ENCODE assay signal across 8 mouse cellular contexts in genomic region chr11:104549438-104550405, GRCm38 (mm10). TPM values are rescaled to one million over a fixed set of nuclear protein-coding genes. Genes with fewer than 3 reads are reported as not detected.
A peak's percentile ranks its signal among the peaks of the same experiment; 100 is the strongest.
DNase-seq lines count a peak whose midpoint lies in the region; ATAC-seq lines count a peak whose summit lies in the region.

No protein-coding gene starts in this region.

- H3K27me3 ChIP-seq in heart, embryonic 13.5 days (replicated peaks) = no peaks in the 10 kb centered on the region

- peaks cover 49% of the 10 kb centered on the region for H3K4me1 ChIP-seq in heart, embryonic 13.5 days

- peak overlapping the region; percentile 96 for H3K27ac ChIP-seq in heart, embryonic 13.5 days (replicated peaks)

- H3K36me3 ChIP-seq in heart, embryonic 13.5 days = peaks cover 13% of the 10 kb centered on the region; the same call in 1 of the 2 replicates

- under 1% methylated on average over 53 of the region's 53 CpGs for WGBS in heart, embryonic 13.5 days

- H3K9me3 ChIP-seq in heart, embryonic 13.5 days = no peaks in the 10 kb centered on the region

- peak overlapping the region; percentile 100 for H3K9ac ChIP-seq in heart, embryonic 13.5 days

- peak; percentile 67 for ATAC-seq in heart, embryonic 13.5 days (ENCODE audit: extremely low read depth, insufficient number of reproducible peaks, low FRiP score, low TSS enrichment)

- DNase-seq in urinary bladder, postnatal 14 days (ENCODE audit: low spot score) = peak; percentile 76
- DNase-seq in urinary bladder, postnatal 36 days (ENCODE audit: low spot score in 2 of 2) = no peak
- peak; percentile 20 for DNase-seq in embryo, embryonic 11.5 days (ENCODE audit: low read depth, low spot score)
- DNase-seq in kidney, postnatal 10 days = peak; percentile 88
- DNase-seq in lung, postnatal 36 days = peak; percentile 74
- DNase-seq in retina, postnatal 1 day = peak; percentile 53
- no peak for DNase-seq in frontal cortex, postnatal 36 days (ENCODE audit: low spot score in 2 of 2)

- H3K4me2 ChIP-seq in heart, embryonic 13.5 days = peak overlapping the region; percentile 86

- H3K4me3 ChIP-seq in heart, embryonic 13.5 days = peak overlapping the region; percentile 98

RNA-seq across cellular contexts. Expression of gene Cdc27, which starts 0.7 kb away (rescaled TPM):
- 31.7 TPM in 2 replicates for polyA plus RNA-seq in heart, embryonic 13.5 days (2015; fragmentation: Nextera tagmentation; extraction: Ambion mirVana)

RNA-seq across cellular contexts. Expression of gene Myl4, which starts 0.7 kb away (rescaled TPM):
- polyA plus RNA-seq in heart, embryonic 13.5 days (2015; fragmentation: Nextera tagmentation; extraction: Ambion mirVana) = 2,381 and 2,697 TPM in 2 replicates

RNA-seq across cellular contexts. Expression of gene Itgb3, which starts 58.1 kb away (rescaled TPM):
- 5.0 and 5.1 TPM in 2 replicates for polyA plus RNA-seq in heart, embryonic 13.5 days (2015; fragmentation: Nextera tagmentation; extraction: Ambion mirVana)

Comparison
In these comparisons a context has a peak if more than half of its experiments do, and no peak if none do; other contexts are left out.
1. DNase-seq: peak in urinary bladder, postnatal 14 days (single experiment), embryo, embryonic 11.5 days (single experiment), kidney, postnatal 10 days (single experiment), lung, postnatal 36 days (single experiment) and retina, postnatal 1 day (single experiment); none in urinary bladder, postnatal 36 days (0 of 2) and frontal cortex, postnatal 36 days (0 of 2).